Mouse (Mus musculus) lung, postnatal 4 days (tissue): ENCODE data around the gene Mogat1.
"Not testable (repeated sequence)": the region's sequence is repeated elsewhere in the genome, so short reads cannot be mapped to it uniquely, and the experiment has no call there.

Source experiments
- DNase-seq, 2 experiments: peaks; one replicate each; pipeline ENCODE4 v3.0.0; 2021

Mogat1 gene

GRCm38 (mm10) chr1:78510862-78511261 is at the start of gene Mogat1:
TSS of gene Mogat1 (plus strand) at chr1:78510991.
- DNase-seq, result no peak

DNA sequence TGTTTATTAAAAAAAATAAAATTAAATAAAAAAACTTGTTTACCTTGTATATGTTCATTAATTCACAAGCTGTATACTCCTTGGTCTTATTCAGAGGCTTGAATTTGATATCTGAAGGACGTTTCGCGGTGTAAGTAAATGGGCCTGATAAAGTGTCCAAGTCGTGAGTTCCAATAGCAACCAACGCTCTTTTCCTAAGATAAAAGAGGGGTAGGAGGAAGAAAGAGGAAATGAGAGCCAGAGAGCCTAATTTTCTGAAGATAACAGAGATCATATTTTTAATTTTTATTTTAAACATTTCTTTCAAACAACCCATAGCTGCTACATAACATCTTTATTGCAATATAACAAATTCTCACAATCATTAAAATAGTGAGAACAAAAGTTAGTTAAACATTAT is 38.4 kb upstream of the Mogat1 start:
- DNase-seq, result no peak

- no peak for DNase-seq
These were observed 27.4 kb upstream of the Mogat1 start for GRCm38 (mm10) chr1:78483430-78483829.

DNA sequence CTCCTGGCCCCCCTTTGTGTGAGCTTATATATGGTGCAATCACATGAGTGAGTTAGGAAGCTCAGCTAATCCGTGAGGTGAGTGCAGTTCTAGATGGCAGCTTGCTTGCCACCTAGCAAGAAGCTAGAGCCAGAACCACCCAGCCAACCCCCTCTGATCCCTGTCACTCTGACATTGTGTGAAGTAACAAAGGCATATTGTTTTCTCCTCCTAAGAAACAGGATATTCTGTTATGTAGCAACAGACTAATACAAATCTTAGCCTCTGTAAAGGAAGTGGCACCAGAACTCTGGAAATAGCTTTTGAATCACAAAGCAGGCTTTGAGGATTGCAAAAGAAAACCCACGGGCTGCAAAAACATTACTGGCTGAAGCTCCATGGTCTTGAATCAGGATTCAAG is 26.4 kb upstream of the Mogat1 start:
- no peak for DNase-seq

GRCm38 (mm10) chr1:78488427-78488751 is 22.4 kb upstream of the Mogat1 start:
- no peak for DNase-seq

GRCm38 (mm10) chr1:78488752-78489492 is 21.9 kb upstream of the Mogat1 start, which contains the start of gene Farsb:
TSS of gene Farsb (minus strand) at chr1:78488897.
- DNase-seq, result peak; percentile 92 to 93

- DNase-seq, result no peak
These were observed 20.6 kb upstream of the Mogat1 start for GRCm38 (mm10) chr1:78490143-78490542.

DNA sequence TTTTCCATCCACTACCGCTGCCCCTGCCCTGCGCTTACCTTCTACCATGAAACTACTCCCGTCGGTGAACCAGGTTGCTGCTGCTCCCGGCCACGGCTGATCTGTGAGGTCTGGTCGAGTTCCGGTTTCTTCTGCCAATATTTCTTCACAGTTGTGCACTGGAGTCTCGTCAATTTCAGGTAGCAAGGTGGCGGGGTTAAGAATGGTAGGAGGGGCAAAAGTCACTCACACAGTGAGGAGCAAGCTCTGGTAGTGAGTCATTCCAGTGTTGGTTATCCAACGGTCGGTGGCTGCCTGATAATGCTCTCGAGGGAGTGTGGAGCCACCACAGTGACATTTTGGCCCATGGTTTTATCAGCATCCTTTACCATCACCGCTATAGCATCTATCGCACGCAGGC is 9.8 kb upstream of the Mogat1 start:
- no peak for DNase-seq

DNA sequence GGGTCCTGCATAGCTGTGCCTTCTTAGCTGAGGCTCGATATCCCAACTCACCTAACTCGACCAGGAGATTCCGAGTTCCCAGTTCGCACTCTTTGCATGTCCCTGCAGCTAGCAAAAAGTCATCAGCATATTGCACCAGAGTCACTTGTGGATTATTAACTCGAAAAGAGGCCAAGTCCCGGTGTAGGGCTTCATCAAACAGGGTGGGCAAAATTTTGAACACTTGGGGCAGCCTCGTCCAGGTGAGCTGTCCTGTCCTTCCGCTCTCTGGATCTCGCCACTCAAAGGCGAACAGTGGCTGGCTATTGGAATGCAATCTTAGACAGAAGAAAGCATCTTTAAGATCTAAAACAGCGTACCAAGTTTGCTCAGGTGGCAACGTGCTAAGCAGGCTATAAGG is 8.9 kb upstream of the Mogat1 start:
- DNase-seq, result not testable (repeated sequence)

DNA sequence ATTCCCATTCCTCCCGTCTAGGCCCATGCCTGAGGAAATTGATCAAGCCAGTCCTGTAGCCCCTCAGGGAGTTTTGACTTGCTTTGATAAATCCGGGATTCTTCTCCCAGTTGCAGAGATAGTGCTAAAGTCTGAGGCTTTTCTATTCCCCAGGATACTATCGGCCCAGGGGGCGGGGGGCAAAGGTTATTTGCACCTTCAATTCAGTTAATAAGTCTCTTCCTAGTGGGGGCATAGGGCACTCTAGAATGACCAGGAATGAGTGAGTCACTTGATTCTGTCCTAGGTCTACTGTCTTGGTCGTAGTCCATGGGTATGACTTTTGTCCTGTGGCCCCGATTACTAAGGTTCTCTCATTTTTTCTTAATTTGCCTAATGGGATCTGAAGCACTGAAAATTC is 8.3 kb upstream of the Mogat1 start:
- DNase-seq, result no peak

DNA sequence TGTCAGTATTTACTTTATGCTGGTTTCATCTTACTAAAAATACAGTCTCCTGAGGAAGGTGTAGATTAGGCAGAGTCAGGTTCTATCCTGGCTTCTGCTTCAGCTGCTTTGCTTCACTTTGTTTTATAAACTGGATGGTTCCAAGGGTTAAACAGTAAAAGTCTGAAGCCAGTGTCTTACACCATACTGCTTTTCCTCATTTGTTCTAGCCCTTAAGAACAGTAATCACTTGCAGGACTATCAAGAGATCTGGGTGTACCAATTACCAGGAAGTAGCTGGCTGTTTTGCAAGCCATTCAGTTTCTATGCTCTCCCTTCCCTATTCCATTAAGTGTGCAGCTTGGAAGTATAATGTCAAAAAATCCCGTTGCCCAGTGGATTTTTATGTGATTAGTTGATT is 3.7 kb upstream of the Mogat1 start:
- no peak for DNase-seq

DNA sequence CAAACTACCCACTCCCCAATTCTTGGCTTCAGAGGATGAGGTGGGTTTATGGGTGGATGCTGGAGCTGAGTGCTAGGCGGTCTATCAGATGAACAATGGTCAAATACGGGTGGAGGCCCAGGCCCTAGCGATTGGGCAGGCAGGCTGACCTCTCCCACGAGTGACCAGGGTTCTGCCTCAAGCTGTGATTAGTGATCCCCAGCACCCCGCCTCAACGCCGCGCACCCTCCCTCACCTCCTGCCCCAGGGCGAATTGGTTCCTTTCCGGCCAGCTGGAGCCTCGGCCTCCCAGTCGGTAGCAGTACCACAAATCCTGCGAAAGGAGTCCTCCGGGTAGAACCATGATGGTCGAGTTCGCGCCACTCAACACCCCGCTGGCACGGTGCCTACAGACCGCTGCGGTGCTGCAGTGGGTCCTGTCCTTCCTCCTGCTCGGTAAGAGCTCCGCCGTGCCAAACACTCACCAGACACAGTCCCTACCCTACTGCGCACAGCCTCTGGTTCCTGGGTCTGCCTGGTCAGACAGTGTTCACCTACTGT is 900 bp downstream of the Mogat1 start, which contains the start of gene BC035947:
Gene BC035947 (minus strand): TSS at position 538 of the 540 bp plus-strand sequence.
- peak; percentile 24 to 43 for DNase-seq

DNA sequence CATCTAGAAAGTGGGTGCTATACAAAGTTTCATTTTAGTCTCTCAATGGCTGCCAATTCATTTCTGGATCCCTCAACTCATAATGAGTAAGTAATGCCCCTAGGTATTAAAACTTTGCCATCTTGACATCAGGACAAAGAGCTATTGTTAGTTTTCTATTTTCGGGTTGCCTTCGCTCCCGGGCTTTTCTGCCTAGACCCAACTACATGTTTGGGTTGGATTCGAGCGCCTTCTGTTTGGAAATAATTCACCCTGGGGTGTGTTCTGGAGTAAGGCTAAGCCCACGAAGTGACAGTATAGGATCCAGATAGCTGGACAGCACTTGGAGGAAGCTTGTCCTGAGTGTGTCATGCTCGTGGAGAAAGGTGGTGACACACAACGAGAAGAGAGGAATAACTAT is 2.0 kb downstream of the Mogat1 start:
- no peak for DNase-seq

DNA sequence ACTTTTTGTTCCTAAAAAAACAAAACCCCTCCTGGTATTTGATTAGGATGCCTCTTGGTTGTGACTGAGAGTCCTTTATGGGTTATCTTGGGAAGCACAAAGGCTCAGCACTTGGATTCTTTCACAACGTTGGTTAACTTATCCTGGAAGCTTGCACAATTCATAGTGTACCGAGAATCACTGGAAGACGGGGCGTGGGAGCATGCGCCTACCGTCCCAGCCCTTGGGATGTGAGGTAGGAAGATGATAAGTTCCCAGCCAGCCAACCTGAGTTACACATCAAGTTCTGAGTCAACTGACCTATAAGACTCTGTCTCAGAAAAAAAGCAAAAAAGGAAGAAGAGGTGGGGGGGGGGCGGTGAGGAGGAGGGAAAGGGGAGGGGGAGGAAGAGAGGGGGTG is 8.1 kb downstream of the Mogat1 start:
- no peak for DNase-seq

DNA sequence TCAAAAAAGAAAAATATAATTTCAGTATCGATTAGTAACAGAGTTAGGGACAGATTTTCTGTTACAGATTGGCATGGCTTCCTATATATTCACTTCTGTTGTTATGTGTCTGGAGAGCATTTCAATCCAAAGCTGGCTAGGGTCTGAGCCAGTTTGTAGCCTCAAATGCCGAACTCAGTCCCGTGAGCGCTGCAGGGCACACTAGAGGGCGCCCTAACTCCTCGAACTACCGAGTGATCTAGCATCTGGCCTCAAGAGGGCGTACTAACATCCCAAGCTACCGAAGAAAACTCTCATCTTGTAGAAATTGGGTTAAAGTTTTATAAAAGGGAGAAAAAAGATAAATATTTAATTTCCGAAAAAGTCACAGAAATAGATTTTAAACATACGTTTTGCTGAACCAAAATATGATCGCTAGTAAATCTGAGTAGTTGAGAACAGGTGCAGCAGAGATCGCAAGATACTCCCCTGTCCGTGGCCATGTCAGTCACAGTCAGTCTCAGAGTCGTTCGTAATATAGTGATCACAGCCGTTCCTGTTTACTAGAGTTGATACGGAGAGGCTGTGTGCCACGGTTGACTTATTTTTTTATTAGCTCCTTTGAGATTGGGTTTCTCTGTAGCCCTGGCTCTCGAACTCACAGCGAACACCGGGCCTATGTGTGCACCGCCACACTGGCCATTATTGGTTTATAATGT is 14.5 kb downstream of the Mogat1 start:
- DNase-seq, result peak; percentile 37 to 66

GRCm38 (mm10) chr1:78528356-78528755 is 17.6 kb downstream of the Mogat1 start:
- no peak for DNase-seq

DNA sequence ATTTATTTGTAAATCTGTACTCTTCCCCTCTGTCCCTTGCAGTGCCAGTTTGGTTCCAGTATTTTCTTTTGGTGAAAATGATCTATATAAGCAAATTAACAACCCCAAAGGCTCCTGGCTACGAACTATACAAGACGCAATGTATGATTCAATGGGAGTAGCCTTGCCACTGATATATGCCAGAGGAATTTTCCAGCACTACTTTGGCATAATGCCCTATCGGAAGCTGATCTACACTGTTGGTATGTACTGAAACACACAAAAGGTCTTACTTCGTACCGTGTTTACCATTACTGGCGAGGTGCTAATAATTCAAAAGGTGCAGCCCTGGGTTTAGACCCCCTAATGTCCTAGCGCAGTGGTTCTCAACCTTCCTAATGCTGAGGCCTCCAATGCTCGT is 18.2 kb downstream of the Mogat1 start:
- DNase-seq, result no peak

- DNase-seq, result no peak
These were observed 19.9 kb downstream of the Mogat1 start for GRCm38 (mm10) chr1:78530500-78531215.

GRCm38 (mm10) chr1:78532184-78532800 is 21.5 kb downstream of the Mogat1 start:
- DNase-seq, result peak; percentile 36 to 72

- no peak for DNase-seq
These were observed 23.8 kb downstream of the Mogat1 start for GRCm38 (mm10) chr1:78534428-78535150.

DNA sequence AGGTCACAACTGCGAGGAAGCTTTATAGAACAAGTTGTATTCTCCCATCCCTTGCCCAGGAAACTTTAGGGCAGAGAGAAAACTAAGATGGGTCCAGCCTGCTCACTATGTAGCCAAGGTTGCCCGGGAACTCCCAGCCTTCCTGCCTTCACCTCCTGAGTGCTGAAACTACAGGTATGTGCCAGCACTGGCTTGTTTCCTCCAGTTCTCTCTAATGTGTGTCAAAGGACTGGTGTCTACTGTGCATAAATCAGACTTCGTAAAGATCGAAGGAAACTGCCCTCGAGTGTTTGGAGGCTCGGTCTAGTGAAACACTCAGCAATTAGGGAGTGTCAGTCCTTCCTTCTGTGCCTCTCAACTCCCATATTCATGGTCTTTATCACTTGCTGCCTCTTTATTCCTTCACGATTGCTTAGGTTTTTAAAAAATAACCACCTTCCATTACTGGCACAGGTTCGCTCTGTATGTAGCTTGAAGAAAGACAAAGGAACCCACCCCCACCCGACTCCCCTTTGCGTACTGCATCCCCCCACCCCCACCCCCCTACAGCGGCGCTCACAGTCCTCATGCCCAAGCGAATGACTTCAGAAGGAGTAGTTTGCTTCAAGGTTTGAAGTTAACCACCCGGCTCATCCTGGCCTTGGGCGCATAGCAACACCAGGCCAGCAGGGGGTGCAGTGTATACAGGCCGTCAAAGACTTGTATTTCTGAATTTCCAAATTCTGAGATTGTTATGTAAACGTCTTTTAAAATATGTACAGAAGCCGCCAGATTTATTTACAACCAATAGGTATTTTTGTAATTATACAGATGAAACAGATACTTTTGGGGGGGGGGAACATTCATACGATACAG is 25.7 kb downstream of the Mogat1 start:
- peak; percentile 69 to 77 for DNase-seq
